Mouse (Mus musculus) heart, postnatal 36 days (tissue): ENCODE measurements at regions not wholly inside any gene's neighbourhood (a gene's known extent, or its start where the extent isn't known, plus 50 kb on each side); places are given as distances from the start of the nearest gene placed in this dataset.
"Not testable (repeated sequence)": the region's sequence is repeated elsewhere in the genome, so short reads cannot be mapped to it uniquely, and the experiment has no call there.

Experiments used
- DNase-seq, 2 experiments: peaks; one replicate each; pipeline ENCODE4 v3.0.0; 2021 to 2022
- intact Hi-C: fragments of 180-260 bp; cut with DNase I; formaldehyde crosslinking; loops from one replicate; pipeline ENCODE4 v1.15.1; 2025

DNA sequence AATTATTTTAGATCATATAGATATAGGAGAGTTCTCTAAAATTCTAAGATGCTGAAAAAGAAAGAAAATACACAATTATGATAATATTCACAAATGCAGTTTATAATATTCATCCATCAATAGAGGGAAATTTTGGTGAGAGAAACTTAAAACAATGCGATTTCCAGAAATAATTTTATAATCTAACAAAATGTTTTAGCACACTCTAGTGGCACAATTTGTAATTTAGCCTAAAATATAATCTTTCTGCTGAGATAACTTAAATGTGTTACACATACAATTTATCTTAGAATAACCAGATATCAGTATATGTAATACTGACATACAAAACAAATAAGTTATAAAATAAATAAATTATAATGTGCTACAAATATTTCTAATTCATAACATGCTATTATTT lies 159.5 kb upstream of the Klhl4 start:
- intact Hi-C loops: no loop called here
- DNase-seq: no peak

DNA sequence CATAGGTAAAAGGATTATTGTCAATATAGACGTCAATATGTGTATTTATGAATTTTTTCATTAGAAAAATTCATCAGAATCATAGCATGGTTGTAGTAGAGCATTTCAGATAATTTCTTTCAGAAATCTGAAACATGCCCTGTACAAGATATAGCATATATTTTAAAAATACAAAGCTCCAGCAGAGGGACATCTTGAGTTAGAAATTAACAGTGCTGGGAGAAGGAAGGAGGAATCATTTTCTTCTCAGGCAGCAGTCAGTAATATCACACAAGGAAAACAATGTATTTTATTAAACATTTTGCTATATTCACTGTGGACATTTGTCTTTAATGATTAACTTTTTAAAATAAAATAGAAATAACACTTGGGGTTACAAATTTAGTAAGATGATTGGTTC lies 149.8 kb upstream of the Klhl4 start:
- DNase-seq: no peak
- intact Hi-C loops: loop anchor here (2.0 kb wide), 1 partner anchor 235 kb away; no protein-coding TSS in a partner anchor

DNA sequence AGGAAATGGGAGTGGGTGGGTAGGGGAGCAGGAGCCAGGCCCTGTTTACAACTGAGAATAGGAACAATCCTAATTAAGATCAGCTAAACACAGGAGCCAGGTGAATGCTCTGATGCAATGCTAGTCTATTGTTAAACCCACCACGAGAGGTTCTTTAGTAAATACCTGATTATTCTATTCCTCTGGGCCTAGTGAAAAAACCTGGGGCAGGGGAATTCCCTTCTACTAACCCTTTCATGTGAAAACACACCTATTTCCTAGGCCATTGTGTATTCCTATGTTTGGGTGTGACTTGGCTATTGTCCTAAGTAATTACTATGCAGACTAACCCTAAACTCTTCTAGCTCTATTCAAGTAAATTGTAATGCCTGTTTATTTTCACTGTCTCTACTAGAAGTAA lies 138.0 kb upstream of the Klhl4 start:
- intact Hi-C loops, DNase-seq: not testable (repeated sequence)

DNA sequence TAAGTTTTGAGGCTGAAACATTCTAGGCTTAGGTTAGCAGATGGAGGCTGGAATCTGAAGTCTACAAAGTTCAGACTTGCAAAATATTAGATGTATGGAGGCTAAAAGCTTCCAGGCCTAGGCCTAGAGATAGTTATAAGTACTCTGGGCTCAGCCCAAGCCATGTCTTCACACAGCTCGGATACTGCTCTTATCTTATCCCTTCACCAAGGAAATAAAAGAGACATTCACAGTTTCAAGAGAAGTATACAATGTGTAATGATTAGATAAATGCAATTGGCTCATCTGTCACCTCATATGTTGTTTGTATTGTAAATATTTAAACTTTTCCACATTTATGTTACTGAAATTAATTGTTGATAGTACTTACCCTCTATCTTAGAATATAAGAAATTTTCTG lies 114.9 kb upstream of the Klhl4 start:
- intact Hi-C loops: no loop called here
- no peak for DNase-seq
